Mouse (Mus musculus): ENCODE measurements around the gene Apobec2.

- TF ChIP-seq CTCF (IDR thresholded peaks at IDR 0.05) (no peak), EP300 (IDR thresholded peaks at IDR 0.05) (no peak)
Measured at GRCm38 (mm10) chr17:48451353-48451675, 18.6 kb upstream of the Apobec2 start, which contains the start of gene Tspo2.
